Mouse (Mus musculus): Measurements from ENCODE around the gene Chtop.

Chtop gene

GRCm38 (mm10) chr3:90465081-90465685 is 44.1 kb downstream of the Chtop start:
- no peak for DNase-seq (ENCODE audit: low read depth)

- DNase-seq (ENCODE audit: low read depth) = no peak
These were observed 44.7 kb downstream of the Chtop start for GRCm38 (mm10) chr3:90464552-90465080.

GRCm38 (mm10) chr3:90462579-90462978 is 46.7 kb downstream of the Chtop start:
- DNase-seq (ENCODE audit: low read depth) = no peak

- no peak for DNase-seq (ENCODE audit: low read depth)
These were observed 47.4 kb downstream of the Chtop start for GRCm38 (mm10) chr3:90461935-90462334.

- DNase-seq (ENCODE audit: low read depth) = no peak
These were observed 49.0 kb downstream of the Chtop start for GRCm38 (mm10) chr3:90460315-90460714.

GRCm38 (mm10) chr3:90459727-90460126 is 49.6 kb downstream of the Chtop start:
- DNase-seq (ENCODE audit: low read depth) = no peak

- DNase-seq (ENCODE audit: low read depth) = no peak
These were observed 54.4 kb downstream of the Chtop start for GRCm38 (mm10) chr3:90454931-90455330.

- DNase-seq (ENCODE audit: low read depth) = peak; percentile 23
These were observed 57.8 kb downstream of the Chtop start for GRCm38 (mm10) chr3:90451396-90452095.

GRCm38 (mm10) chr3:90450874-90451273 is 58.4 kb downstream of the Chtop start:
- DNase-seq (ENCODE audit: low read depth) = no peak

Data from NIH3T3 (cell line).